Mouse (Mus musculus) liver, embryonic 14 days (tissue): Measurements from ENCODE around the gene Psme1. TPM values are rescaled to one million over a fixed set of nuclear protein-coding genes. Genes with fewer than 3 reads are reported as not detected.

ENCODE experiments used
- polyA plus RNA-seq: library from polyadenylated mRNA; depleted of rRNA; stranded (reverse); fragments of >200 nt; gene quantifications from 2 replicates; pipeline ENCODE4 v1.2.3, GENCODE M21; 2012; rRNA removed

Gene Psme1
- 49.6 and 57.9 TPM in 2 replicates for polyA plus RNA-seq

GRCm38 (mm10) chr14:55577871-55578667 lies at the start of gene Psme1:
TSS of gene Psme1 (plus strand) at chr14:55578123.

GRCm38 (mm10) chr14:55540067-55540786 lies 37.7 kb upstream of the Psme1 start, which contains the start of gene Pck2:
TSS of gene Pck2 (plus strand) at chr14:55540266.

GRCm38 (mm10) chr14:55559799-55560201 lies 18.1 kb upstream of the Psme1 start, which contains the start of gene Dcaf11:
TSS of gene Dcaf11 (plus strand) at chr14:55560006.

GRCm38 (mm10) chr14:55560202-55561073 lies 17.5 kb upstream of the Psme1 start, which contains the start of gene A730061H03Rik:
TSS of gene A730061H03Rik (minus strand) at chr14:55560406.

GRCm38 (mm10) chr14:55575302-55575701 lies 2.6 kb upstream of the Psme1 start, which contains the start of gene Fitm1:
TSS of gene Fitm1 (plus strand) at chr14:55575617.

GRCm38 (mm10) chr14:55584702-55585565 lies 7.0 kb downstream of the Psme1 start, which contains the start of gene Emc9:
TSS of gene Emc9 (minus strand) at chr14:55585302.

GRCm38 (mm10) chr14:55590748-55591330 lies 12.9 kb downstream of the Psme1 start, which contains the start of gene Psme2:
TSS of gene Psme2 (minus strand) at chr14:55591113.

GRCm38 (mm10) chr14:55591331-55591891 lies 13.5 kb downstream of the Psme1 start, which contains the start of gene Rnf31:
TSS of gene Rnf31 (plus strand) at chr14:55591708.

GRCm38 (mm10) chr14:55603271-55603632 lies 25.3 kb downstream of the Psme1 start, which contains the start of gene Irf9:
TSS of gene Irf9 (plus strand) at chr14:55603571.

GRCm38 (mm10) chr14:55617822-55618221 lies 39.9 kb downstream of the Psme1 start, which contains the start of gene Rec8:
TSS of gene Rec8 (plus strand) at chr14:55618037.

Other genes with a start within 250 kb of the Psme1 start
- gene Dhrs4, start 99.4 kb upstream of the Psme1 start, polyA plus RNA-seq, result 45.3 and 46.0 TPM in 2 replicates
- 2.0 and 2.3 TPM in 2 replicates for gene Carmil3, start 87.5 kb upstream of the Psme1 start, polyA plus RNA-seq
- gene Cpne6, start 67.7 kb upstream of the Psme1 start, polyA plus RNA-seq, result 0.06 and 0.08 TPM in 2 replicates
- gene Nrl, start 53.1 kb upstream of the Psme1 start, polyA plus RNA-seq, result 0.01 TPM in 1 of 2 replicates, not detected in the other
- gene Pck2, start 37.9 kb upstream of the Psme1 start, polyA plus RNA-seq, result 21.6 and 22.1 TPM in 2 replicates
- 29.4 and 35.9 TPM in 2 replicates for gene Dcaf11, start 18.1 kb upstream of the Psme1 start, polyA plus RNA-seq
- 0.76 and 0.83 TPM in 2 replicates for gene A730061H03Rik, start 17.7 kb upstream of the Psme1 start, polyA plus RNA-seq
- gene Fitm1, start 2.5 kb upstream of the Psme1 start, polyA plus RNA-seq, result 0.20 and 0.69 TPM in 2 replicates
- 17.8 and 19.8 TPM in 2 replicates for gene Emc9, start 7.2 kb downstream of the Psme1 start, polyA plus RNA-seq
- 63.6 and 64.0 TPM in 2 replicates for gene Psme2, start 13.0 kb downstream of the Psme1 start, polyA plus RNA-seq
- gene Rnf31, start 13.6 kb downstream of the Psme1 start, polyA plus RNA-seq, result 5.9 and 7.5 TPM in 2 replicates
- 17.6 and 23.7 TPM in 2 replicates for gene Irf9, start 25.4 kb downstream of the Psme1 start, polyA plus RNA-seq
- gene Rec8, start 39.9 kb downstream of the Psme1 start, polyA plus RNA-seq, result 1.7 and 2.1 TPM in 2 replicates
- gene Ipo4, start 57.8 kb downstream of the Psme1 start, polyA plus RNA-seq, result 24.1 TPM in 2 replicates
- 1.5 and 1.6 TPM in 2 replicates for gene Gm49378, start 59.8 kb downstream of the Psme1 start, polyA plus RNA-seq
- gene Tm9sf1, start 65.7 kb downstream of the Psme1 start, polyA plus RNA-seq, result 25.0 and 29.3 TPM in 2 replicates
- gene Tssk4, start 72.1 kb downstream of the Psme1 start, polyA plus RNA-seq, result 0.35 and 0.44 TPM in 2 replicates
- gene Mdp1, start 82.4 kb downstream of the Psme1 start, polyA plus RNA-seq, result 14.2 and 15.2 TPM in 2 replicates
- gene Gmpr2, start 93.8 kb downstream of the Psme1 start, polyA plus RNA-seq, result 13.3 and 16.5 TPM in 2 replicates
- gene Nedd8, start 94.0 kb downstream of the Psme1 start, polyA plus RNA-seq, result 177 and 195 TPM in 2 replicates
- 15.3 and 17.8 TPM in 2 replicates for gene Tinf2, start 103.7 kb downstream of the Psme1 start, polyA plus RNA-seq
- 2.4 and 2.5 TPM in 2 replicates for gene Tgm1, start 135.8 kb downstream of the Psme1 start, polyA plus RNA-seq
- 10.6 and 12.3 TPM in 2 replicates for gene Rabggta, start 144.1 kb downstream of the Psme1 start, polyA plus RNA-seq
- 27.6 and 31.2 TPM in 2 replicates for gene Dhrs1, start 167.6 kb downstream of the Psme1 start, polyA plus RNA-seq
- gene Nop9, start 167.6 kb downstream of the Psme1 start, polyA plus RNA-seq, result 12.2 and 15.0 TPM in 2 replicates
- gene Cideb, start 180.3 kb downstream of the Psme1 start, polyA plus RNA-seq, result 36.1 and 38.6 TPM in 2 replicates
- 0.57 and 0.65 TPM in 2 replicates for gene Ltb4r2, start 183.3 kb downstream of the Psme1 start, polyA plus RNA-seq
- 2.2 and 3.1 TPM in 2 replicates for gene Ltb4r1, start 187.8 kb downstream of the Psme1 start, polyA plus RNA-seq
- gene Adcy4, start 206.0 kb downstream of the Psme1 start, polyA plus RNA-seq, result 0.86 and 0.99 TPM in 2 replicates
- 12.6 and 15.4 TPM in 2 replicates for gene Ripk3, start 210.7 kb downstream of the Psme1 start, polyA plus RNA-seq
- 0.71 and 1.5 TPM in 2 replicates for gene Nfatc4, start 245.0 kb downstream of the Psme1 start, polyA plus RNA-seq